Mouse (Mus musculus): ENCODE results near the gene Zbtb3.
"Not testable (repeated sequence)": the region's sequence is repeated elsewhere in the genome, so short reads cannot be mapped to it uniquely, and the experiment has no call there.

The Zbtb3 gene

GRCm38 (mm10) chr19:8803879-8804660, 1.7 kb downstream of the Zbtb3 start:
- no peak for DNase-seq

- DNase-seq: no peak
Observed at GRCm38 (mm10) chr19:8806810-8807209, 4.5 kb downstream of the Zbtb3 start.

GRCm38 (mm10) chr19:8815812-8816211, 13.5 kb downstream of the Zbtb3 start:
- DNase-seq: no peak

- no peak for DNase-seq
Observed at GRCm38 (mm10) chr19:8817001-8817400, 14.6 kb downstream of the Zbtb3 start.

DNA sequence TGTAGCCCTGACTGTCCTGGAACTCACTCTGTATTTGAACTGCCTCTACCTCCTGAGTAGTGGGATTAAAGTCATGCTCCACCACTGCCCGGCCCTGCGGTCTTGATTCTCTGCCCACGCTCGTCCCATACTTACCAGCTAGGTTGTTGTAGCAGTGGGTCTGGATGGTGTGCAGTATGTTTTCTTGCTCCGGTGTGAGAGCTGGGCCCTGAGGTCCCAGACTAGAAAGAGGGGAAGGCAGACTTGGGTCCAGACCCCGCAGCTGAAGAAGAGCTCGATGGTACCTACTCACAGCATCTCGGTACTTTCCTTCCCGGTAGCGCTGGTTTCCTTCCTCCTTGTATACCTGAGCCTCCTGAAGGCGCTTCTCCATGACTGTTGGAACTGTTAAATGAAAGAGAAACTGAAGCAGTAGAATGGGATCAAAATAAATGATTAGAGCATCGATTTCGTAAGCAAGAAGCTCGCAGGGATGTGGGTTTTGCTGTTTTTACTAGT, 16.0 kb downstream of the Zbtb3 start:
- DNase-seq: no peak

DNA sequence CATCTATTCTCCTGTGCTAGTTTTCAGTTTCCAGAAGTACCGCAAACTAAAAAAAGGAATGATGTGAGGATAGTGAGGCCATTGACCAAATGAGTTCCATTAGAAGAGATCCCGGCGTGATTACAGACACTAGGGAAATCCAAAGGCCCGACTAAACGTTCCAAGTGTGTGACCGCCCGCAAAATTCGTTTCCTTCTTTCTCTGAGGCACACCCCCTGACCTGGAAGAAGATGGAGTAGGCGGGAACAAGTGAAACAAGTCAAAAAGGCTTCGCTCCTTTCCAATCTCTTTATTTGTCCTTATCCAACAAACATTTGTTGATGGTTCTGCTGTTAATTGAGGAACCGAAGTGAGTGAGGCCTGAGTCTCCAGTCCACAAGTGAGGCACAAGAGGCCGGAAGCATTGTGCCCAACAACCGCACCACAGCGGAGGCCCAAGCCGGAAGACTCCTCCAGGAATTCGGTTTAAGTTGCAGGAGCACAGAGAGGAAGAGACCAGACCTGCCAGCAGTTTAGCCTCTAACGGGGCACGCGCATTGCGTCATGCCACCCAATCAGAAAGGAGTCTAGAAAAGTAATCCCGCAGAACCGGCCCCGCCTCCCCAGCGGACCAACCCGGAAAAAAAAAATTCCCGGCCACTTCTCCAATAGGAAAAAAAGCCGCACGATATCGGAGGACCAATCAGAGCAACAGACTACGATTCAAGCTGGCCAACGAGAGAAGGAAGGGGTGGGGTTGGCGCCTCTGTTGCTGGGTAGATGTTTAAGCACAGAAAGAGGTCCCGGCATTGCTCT, 16.6 kb downstream of the Zbtb3 start, which contains the start of gene Ttc9c:
Gene Ttc9c (minus strand): TSS at position 533 of the 795 bp plus-strand sequence.
- peak; percentile 99 for DNase-seq

GRCm38 (mm10) chr19:8819596-8820423, 17.5 kb downstream of the Zbtb3 start, which contains the start of gene Hnrnpul2:
Gene Hnrnpul2, plus strand, starts transcription at chr19:8820010.
- DNase-seq: peak; percentile 99

- no peak for DNase-seq
Observed at GRCm38 (mm10) chr19:8820424-8820956, 18.1 kb downstream of the Zbtb3 start.

GRCm38 (mm10) chr19:8821146-8821545, 18.8 kb downstream of the Zbtb3 start:
- no peak for DNase-seq

GRCm38 (mm10) chr19:8822696-8823095, 20.3 kb downstream of the Zbtb3 start:
- DNase-seq: no peak

- DNase-seq: peak in 1 of 2 experiments; percentile 12
Observed at GRCm38 (mm10) chr19:8829660-8830059, 27.3 kb downstream of the Zbtb3 start, which contains the start of gene AC129217.1. Gene AC129217.1, plus strand, starts transcription at chr19:8829773.

DNA sequence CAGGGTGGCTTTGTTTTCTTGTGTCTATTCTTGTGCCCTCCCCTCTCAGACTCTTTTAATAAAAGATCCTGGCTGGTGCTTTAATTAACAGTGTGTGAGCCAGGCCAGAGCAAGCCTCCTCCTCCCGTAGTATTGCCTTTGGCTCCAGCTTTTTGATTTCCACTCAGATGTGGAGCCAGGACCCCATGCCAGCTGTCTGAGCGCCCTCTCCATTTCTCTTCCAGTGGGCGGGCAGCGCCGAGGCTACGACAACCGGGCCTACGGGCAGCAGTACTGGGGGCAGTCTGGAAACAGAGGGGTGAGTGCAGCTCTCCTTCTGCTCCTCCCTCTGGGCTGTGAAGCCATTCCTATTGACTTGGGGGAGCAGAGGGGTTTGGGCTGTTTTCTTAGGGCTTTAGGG, 28.3 kb downstream of the Zbtb3 start:
- no peak for DNase-seq

DNA sequence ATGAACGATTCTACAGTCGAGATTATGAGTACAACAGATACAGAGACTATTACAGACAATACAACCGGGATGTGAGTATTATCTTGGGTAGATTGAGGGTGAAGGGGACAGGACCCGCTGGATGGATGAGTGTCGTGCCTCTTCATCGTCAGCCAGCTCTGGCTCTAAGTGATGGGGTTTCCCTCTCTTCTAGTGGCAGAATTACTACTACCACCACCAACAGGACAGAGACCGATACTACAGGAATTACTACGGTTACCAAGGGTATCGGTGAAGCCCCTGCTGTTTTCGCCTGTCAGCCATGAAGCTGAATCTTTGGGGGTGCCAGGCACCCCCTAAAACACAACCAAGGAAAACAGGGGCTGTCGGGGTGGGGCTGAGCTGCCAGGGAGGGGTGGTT, 28.9 kb downstream of the Zbtb3 start:
- DNase-seq: no peak

DNA sequence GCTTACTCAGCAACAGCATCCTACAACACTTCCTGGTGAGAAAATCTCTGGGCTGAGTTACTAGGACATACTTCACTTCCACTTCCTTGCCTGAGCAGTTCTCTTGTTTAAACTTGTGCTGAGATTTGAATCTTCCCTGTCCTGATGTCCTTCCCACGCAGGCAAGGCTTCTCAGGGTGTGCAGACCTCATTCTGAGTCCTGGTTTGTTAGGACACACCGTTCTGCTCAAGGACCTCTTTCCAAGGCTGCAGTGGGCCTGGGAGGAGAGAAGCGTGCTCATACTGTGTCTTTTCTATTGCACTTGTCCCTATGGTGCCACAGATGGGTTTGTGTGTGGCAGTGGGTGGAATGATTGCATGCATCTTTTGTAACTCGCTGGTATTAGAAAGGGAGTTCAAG, 30.6 kb downstream of the Zbtb3 start:
- DNase-seq: no peak

DNA sequence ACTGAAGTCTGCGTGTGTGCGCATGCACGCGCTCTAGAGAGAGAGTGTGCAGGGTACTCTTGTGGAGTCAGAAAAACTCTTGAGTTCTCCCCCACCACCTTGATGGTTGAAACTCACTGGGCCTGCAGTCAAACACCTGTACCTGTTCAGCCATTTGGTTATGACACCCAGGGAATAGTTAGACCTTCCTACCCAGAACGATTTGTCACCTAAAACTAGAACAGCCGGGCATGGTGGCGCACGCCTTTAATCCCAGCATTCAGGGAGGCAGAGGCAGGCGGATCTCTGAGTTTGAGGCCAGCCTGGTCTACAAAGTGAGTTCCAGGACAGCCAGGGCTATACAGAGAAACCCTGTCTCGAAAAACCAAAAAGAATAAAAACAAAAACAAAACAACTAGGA, 34.0 kb downstream of the Zbtb3 start:
- not testable (repeated sequence) for DNase-seq

DNA sequence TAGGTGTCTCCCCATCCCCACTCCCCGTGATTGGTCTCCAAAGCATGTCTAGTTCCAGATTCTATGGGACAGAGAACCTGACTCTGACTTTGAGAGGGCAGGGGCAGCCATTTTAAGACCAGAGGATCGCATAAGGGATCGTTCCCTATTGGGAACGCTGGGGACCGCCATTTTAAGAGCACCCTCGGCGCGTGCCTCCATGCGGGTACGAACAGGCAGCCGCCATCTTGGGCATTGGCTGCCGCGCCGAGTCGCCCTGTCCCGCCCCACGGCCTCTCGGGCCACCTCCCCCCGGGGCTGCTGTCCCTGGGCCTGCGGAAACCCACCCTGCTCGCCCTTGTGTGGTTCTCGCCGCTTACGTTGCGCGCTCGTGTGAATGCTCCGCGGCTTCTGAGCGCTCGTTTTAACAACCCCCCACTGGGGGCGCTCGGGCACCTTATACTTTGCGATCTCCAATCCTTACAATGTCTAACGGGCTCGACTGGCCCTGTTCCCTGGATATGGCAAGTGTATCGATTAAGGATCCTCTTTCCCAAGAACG, 35.0 kb downstream of the Zbtb3 start, which contains the start of gene Bscl2:
Gene Bscl2 (plus strand): TSS at position 217 of the 541 bp plus-strand sequence.
- peak; percentile 82 to 84 for DNase-seq

- DNase-seq: no peak
Observed at GRCm38 (mm10) chr19:8838041-8838730, 35.8 kb downstream of the Zbtb3 start.

DNA sequence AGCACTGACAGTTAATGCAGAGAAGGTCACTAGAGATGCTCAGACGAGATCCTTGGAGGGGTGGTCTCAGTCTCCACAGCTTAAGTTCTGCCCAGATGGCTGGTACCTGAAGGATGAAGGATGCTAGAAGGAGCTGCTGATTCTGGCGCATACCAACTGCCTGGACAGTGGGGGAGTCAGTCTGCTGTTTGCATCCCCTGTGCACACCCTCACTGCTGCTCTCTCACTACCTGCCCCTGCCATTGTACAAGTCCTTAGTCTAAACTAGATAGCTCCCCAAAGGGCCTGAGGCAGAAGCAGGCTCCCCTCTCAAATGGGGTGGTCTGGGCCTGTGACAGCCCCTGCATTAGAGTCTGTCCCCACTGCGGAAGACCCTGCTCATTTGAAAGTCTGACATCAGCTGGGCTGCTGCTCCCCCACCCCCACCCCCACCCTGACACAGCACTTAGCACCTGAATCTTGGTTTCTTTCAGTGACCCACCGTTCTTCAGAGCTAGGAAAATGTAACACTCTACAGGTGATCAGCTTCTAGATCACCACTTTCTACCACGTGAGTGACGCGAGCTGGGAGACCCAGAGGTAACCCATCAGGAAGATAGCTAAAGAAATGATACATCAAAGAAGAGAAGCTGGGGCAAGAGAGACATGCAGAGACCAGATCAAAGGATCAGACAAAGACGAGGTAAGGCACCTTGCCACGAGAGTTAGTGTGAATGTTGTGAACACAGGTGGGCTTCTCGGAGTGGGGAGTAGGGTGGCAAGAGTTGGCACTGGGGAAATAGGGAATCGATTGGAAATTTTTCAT, 37.0 kb downstream of the Zbtb3 start, which contains the start of gene Gng3:
Gene Gng3 (minus strand): TSS at position 92 of the 805 bp plus-strand sequence.
- no peak for DNase-seq

DNA sequence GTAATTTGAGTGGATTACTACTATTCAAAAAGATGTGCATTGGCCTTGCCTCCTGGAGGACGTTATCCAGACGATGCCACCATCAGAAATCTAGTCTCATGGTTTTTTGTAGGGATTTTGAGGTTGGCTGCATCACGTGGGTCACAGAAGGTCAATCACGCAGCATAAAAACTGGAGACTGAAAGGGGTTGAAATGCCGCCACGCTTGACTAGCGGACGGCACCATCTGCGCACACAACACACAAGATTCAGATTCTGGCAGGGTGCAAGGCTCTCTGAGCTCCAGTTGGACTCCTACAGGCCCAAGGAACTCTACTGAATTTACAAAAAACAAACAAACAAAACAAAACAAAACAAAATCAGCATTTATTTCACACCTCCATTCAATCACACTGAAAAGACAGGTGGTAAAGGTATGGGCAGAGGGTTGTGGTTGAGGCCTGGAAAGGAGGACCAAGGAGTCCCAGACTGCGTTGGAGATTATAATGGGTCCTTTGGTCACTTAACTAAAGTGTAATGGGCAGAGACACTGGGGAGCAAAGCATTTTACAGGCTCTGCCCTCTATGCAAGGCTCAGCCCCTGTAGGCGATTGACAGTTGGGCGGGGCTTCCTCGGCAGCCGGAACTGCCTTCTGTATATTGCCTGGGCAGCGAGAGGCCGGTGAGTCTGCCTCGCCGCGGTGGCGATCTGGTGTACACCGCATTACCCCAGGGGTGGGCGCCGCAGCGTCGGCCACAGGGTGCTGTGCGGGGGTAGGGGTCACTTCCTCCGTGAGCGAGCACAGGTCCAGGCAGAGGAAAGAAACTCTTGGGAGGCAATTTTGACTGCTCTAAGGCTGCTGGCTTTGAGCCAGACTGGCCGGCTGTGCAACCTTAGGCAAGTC, 37.8 kb downstream of the Zbtb3 start:
- DNase-seq: peak; percentile 84 to 86
